Mouse (Mus musculus) forebrain, embryonic 16.5 days (tissue): ENCODE measurements around the gene Lrfn3. TPM values are rescaled to one million over a fixed set of nuclear protein-coding genes. Genes with fewer than 3 reads are reported as not detected.

Experiments used
- ATAC-seq: fragments of 200-750 bp; cut with Nextera tagmentation; 2 replicates; pipeline ENCODE4 v1.8.0; 2017; ENCODE audit warnings: mild to moderate bottlenecking, moderate library complexity
- H3K27ac ChIP-seq: fragments of 300-500 bp; sonication (generic); 2 replicates; pipeline ENCODE4 v1.5.1; 2014; ENCODE audit warnings: low read length, control low read depth
- H3K27me3 ChIP-seq: fragments of 300-500 bp; sonication (generic); replicated peaks from 2 replicates; pipeline ENCODE4 v1.6.1; 2014; ENCODE audit warnings: low read length; ENCODE audit not compliant: control insufficient read depth, insufficient read depth
- H3K36me3 ChIP-seq: fragments of 300-500 bp; sonication (generic); 2 replicates; pipeline ENCODE4 v1.6.1; 2014; ENCODE audit not compliant: control insufficient read depth, insufficient read depth
- H3K4me1 ChIP-seq: fragments of 300-500 bp; sonication (generic); replicated peaks from 2 replicates; pipeline ENCODE4 v1.6.1; 2014; ENCODE audit warnings: low read length; ENCODE audit not compliant: control insufficient read depth, insufficient read depth
- H3K4me2 ChIP-seq: fragments of 300-500 bp; sonication (generic); 2 replicates; pipeline ENCODE4 v1.6.1; 2014; ENCODE audit warnings: mild to moderate bottlenecking, low read length, control low read depth
- H3K4me3 ChIP-seq: fragments of 300-500 bp; sonication (generic); replicated peaks from 2 replicates; pipeline ENCODE4 v1.5.1; 2014; ENCODE audit warnings: mild to moderate bottlenecking, low read length, control low read depth
- H3K9ac ChIP-seq: fragments of 300-500 bp; sonication (generic); replicated peaks from 2 replicates; pipeline ENCODE4 v1.6.1; 2014; ENCODE audit warnings: low read depth, low read length, control low read depth
- H3K9me3 ChIP-seq: fragments of 300-500 bp; sonication (generic); 2 replicates; pipeline ENCODE4 v1.6.1; 2016; ENCODE audit warnings: low read length; ENCODE audit not compliant: control insufficient read depth
- WGBS: fragments of 180-500 bp; shearing (Covaris S2); extraction: QIAGEN DNeasy Blood & Tissue Kit; methylation state at CpG from one replicate; pipeline ENCODE4 v1.1.7; 2014; 5-methylcytosine and 5-hydroxymethylcytosine counted together
- polyA plus RNA-seq: library from polyadenylated mRNA; unstranded; fragments of >200 nt; fragmentation: Nextera tagmentation; extraction: Ambion mirVana; gene quantifications from 2 replicates; pipeline ENCODE4 v1.2.1, GENCODE M21; 2015

Gene Lrfn3
- polyA plus RNA-seq, 1 experiment from 2014 or later = 13.4 TPM

GRCm38 (mm10) chr7:30309395-30310129 is 53.0 kb downstream of the Lrfn3 start:
- Histone ChIP-seq H3K27me3 (no peaks in the 10 kb centered on the region), H3K9ac (peak overlapping the region; percentile 77), H3K4me2 (peak overlapping the region; percentile 92), H3K4me3 (peak overlapping the region; percentile 83), H3K27ac (no peak overlapping the region), H3K4me1 (peaks cover 15% of the 10 kb centered on the region), H3K36me3 (peaks cover 21% of the 10 kb centered on the region), H3K9me3 (no peaks in the 10 kb centered on the region)
- ATAC-seq = no peak
- 67% methylated on average over 15 of the region's 15 CpGs for WGBS

- peaks cover 27% of the 10 kb centered on the region for H3K36me3 ChIP-seq
- ATAC-seq = peak; percentile 100
- peak within 1 kb of the TSS; percentile 77 for H3K9ac ChIP-seq
- WGBS = 5% methylated on average over 27 of the region's 27 CpGs
- peak within 1 kb of the TSS; percentile 92 for H3K4me2 ChIP-seq
- peaks cover 15% of the 10 kb centered on the region for H3K4me1 ChIP-seq
- H3K9me3 ChIP-seq = no peaks in the 10 kb centered on the region
- peak within 1 kb of the TSS; percentile 83 for H3K4me3 ChIP-seq
- H3K27ac ChIP-seq = peak within 1 kb of the TSS; percentile 72
- H3K27me3 ChIP-seq = no peaks in the 10 kb centered on the region
Measured at GRCm38 (mm10) chr7:30308076-30309005, 54.2 kb downstream of the Lrfn3 start, which contains the start of gene Alkbh6. TSS of gene Alkbh6 (plus strand) at chr7:30308717.

GRCm38 (mm10) chr7:30306083-30306779 is 56.3 kb downstream of the Lrfn3 start:
- Histone ChIP-seq H3K9ac (no peak overlapping the region), H3K27me3 (no peaks in the 10 kb centered on the region), H3K4me3 (no peak overlapping the region), H3K4me1 (peaks cover 15% of the 10 kb centered on the region), H3K4me2 (no peak overlapping the region), H3K27ac (no peak overlapping the region), H3K36me3 (peaks cover 43% of the 10 kb centered on the region), H3K9me3 (no peaks in the 10 kb centered on the region)
- ATAC-seq = no peak
- 92% methylated on average over 16 of the region's 16 CpGs for WGBS

Other genes with a start within 250 kb of the Lrfn3 start
- gene Zfp382, start 240.8 kb downstream of the Lrfn3 start, polyA plus RNA-seq = 30.6 and 32.5 TPM in 2 replicates
- 17.4 and 18.0 TPM in 2 replicates for gene Zfp146, start 193.0 kb downstream of the Lrfn3 start, polyA plus RNA-seq
- gene Cox7a1, start 178.6 kb downstream of the Lrfn3 start, polyA plus RNA-seq = 2.4 and 4.1 TPM in 2 replicates
- 59.7 and 68.4 TPM in 2 replicates for gene Capns1, start 164.0 kb downstream of the Lrfn3 start, polyA plus RNA-seq
- 160 and 165 TPM in 2 replicates for gene Polr2i, start 130.8 kb downstream of the Lrfn3 start, polyA plus RNA-seq
- gene Tbcb, start 130.5 kb downstream of the Lrfn3 start, polyA plus RNA-seq = 358 and 393 TPM in 2 replicates
- gene Ovol3, start 127.0 kb downstream of the Lrfn3 start, polyA plus RNA-seq = not detected in 2 replicates
- gene Thap8, start 82.7 kb downstream of the Lrfn3 start, polyA plus RNA-seq = 0.36 and 0.42 TPM in 2 replicates
- gene Wdr62, start 82.4 kb downstream of the Lrfn3 start, polyA plus RNA-seq = 6.2 and 8.2 TPM in 2 replicates
- gene Clip3, start 71.0 kb downstream of the Lrfn3 start, polyA plus RNA-seq = 129 and 145 TPM in 2 replicates
- 93.6 and 104 TPM in 2 replicates for gene Alkbh6, start 54.1 kb downstream of the Lrfn3 start, polyA plus RNA-seq
- 8.5 and 11.7 TPM in 2 replicates for gene Syne4, start 48.0 kb downstream of the Lrfn3 start, polyA plus RNA-seq
- gene E130208F15Rik, start 41.0 kb downstream of the Lrfn3 start, polyA plus RNA-seq = not detected in 2 replicates
- 18.0 and 19.3 TPM in 2 replicates for gene Sdhaf1, start 38.9 kb downstream of the Lrfn3 start, polyA plus RNA-seq
- gene Tyrobp, start 51.0 kb upstream of the Lrfn3 start, polyA plus RNA-seq = 14.0 and 19.1 TPM in 2 replicates
- gene Hcst, start 57.1 kb upstream of the Lrfn3 start, polyA plus RNA-seq = not detected in 2 replicates
- gene Nfkbid, start 59.0 kb upstream of the Lrfn3 start, polyA plus RNA-seq = 2.3 and 3.4 TPM in 2 replicates
- gene Aplp1, start 82.8 kb upstream of the Lrfn3 start, polyA plus RNA-seq = 584 and 649 TPM in 2 replicates
- gene Kirrel2, start 94.9 kb upstream of the Lrfn3 start, polyA plus RNA-seq = 0.22 and 0.43 TPM in 2 replicates
- gene Nphs1, start 95.5 kb upstream of the Lrfn3 start, polyA plus RNA-seq = not detected in 2 replicates
- not detected in 2 replicates for gene Prodh2, start 130.8 kb upstream of the Lrfn3 start, polyA plus RNA-seq
- 122 and 148 TPM in 2 replicates for gene Arhgap33, start 172.3 kb upstream of the Lrfn3 start, polyA plus RNA-seq
- 9.3 and 11.1 TPM in 2 replicates for gene Hspb6, start 189.4 kb upstream of the Lrfn3 start, polyA plus RNA-seq
- gene Proser3, start 189.5 kb upstream of the Lrfn3 start, polyA plus RNA-seq = 8.8 and 13.5 TPM in 2 replicates
- 52.9 and 55.1 TPM in 2 replicates for gene Lin37, start 197.1 kb upstream of the Lrfn3 start, polyA plus RNA-seq
- 107 and 111 TPM in 2 replicates for gene U2af1l4, start 200.5 kb upstream of the Lrfn3 start, polyA plus RNA-seq
- 23.5 and 28.5 TPM in 2 replicates for gene Gm49396, start 200.6 kb upstream of the Lrfn3 start, polyA plus RNA-seq
- 117 and 121 TPM in 2 replicates for gene Psenen, start 200.9 kb upstream of the Lrfn3 start, polyA plus RNA-seq
- gene Igflr1, start 202.7 kb upstream of the Lrfn3 start, polyA plus RNA-seq = 5.8 and 6.3 TPM in 2 replicates
- gene Kmt2b, start 226.0 kb upstream of the Lrfn3 start, polyA plus RNA-seq = 8.7 and 15.6 TPM in 2 replicates
- gene Zbtb32, start 236.1 kb upstream of the Lrfn3 start, polyA plus RNA-seq = 0.22 and 0.23 TPM in 2 replicates